Mouse (Mus musculus) bone marrow, adult 2 months (tissue): ENCODE data around the gene Cyp2u1.

Experiments
- CTCF ChIP-seq: fragments of 200-500 bp; IDR thresholded peaks from 2 replicates; pipeline ENCODE4 v1.5.1; 2011; ENCODE audit warnings: low read length, control low read depth; ENCODE audit not compliant: control insufficient read depth, insufficient read depth
- POLR2A ChIP-seq: fragments of 200-500 bp; IDR thresholded peaks from 2 replicates; pipeline ENCODE4 v1.6.1; 2011; ENCODE audit warnings: low read depth, mild to moderate bottlenecking, control low read depth, low read length, borderline replicate concordance; ENCODE audit not compliant: control insufficient read depth

GRCm38 (mm10) chr3:131350539-131350938 lies 47.5 kb upstream of the Cyp2u1 start:
- TF ChIP-seq CTCF (no peak), POLR2A (no peak)
